Mouse (Mus musculus): ENCODE results near the gene Rpl13a. TPM values are rescaled to one million over a fixed set of nuclear protein-coding genes. Genes with fewer than 3 reads are reported as not detected.

The Rpl13a gene
- polyA plus RNA-seq, 1 experiment from 2014 or later: 1,026 TPM

- peaks cover 84% of the 10 kb centered on the region for H3K27me3 ChIP-seq
- no peaks in the 10 kb centered on the region for H3K36me3 ChIP-seq
- H3K9me3 ChIP-seq: peaks cover 12% of the 10 kb centered on the region; the same call in 1 of the 2 replicates
- peaks cover 30% of the 10 kb centered on the region for H3K4me1 ChIP-seq
- no peak overlapping the region for H3K27ac ChIP-seq (replicated peaks)
- 47% methylated on average over 11 of the region's 11 CpGs for WGBS
- no peak overlapping the region for H3K4me2 ChIP-seq (replicated peaks)
- ATAC-seq (ENCODE audit: low FRiP score, low read depth): no peak
- H3K9ac ChIP-seq (replicated peaks): no peak overlapping the region
- H3K4me3 ChIP-seq: no peak overlapping the region
Observed at GRCm38 (mm10) chr7:45165701-45166100, 37.1 kb upstream of the Rpl13a start.

DNA sequence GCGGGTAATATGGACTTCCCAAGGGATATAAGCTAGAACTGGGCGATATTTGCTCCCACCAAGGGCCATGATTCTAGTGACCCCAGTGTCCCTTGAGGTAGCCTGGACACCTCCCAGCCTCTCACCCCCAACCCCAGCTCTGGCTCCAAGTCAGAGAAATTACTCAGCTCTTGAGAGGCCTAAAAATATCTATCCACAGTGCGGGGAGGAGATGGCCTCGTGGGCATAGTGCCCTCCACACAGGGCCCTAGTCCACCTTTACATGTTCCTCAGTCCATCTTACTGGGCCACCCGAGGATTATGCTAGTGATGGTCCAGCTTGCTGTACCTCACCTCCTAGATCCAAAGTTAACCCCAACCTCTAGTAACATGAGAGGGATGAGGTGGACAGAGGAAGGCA, 36.3 kb upstream of the Rpl13a start:
- ATAC-seq (ENCODE audit: low FRiP score, low read depth): no peak
- no peak overlapping the region for H3K4me2 ChIP-seq (replicated peaks)
- WGBS: 66% methylated on average over 5 of the region's 5 CpGs

GRCm38 (mm10) chr7:45163735-45164490, 35.4 kb upstream of the Rpl13a start, which contains the start of gene Slc17a7:
Slc17a7 (plus strand) TSS chr7:45163949.
- peaks cover 30% of the 10 kb centered on the region for H3K4me1 ChIP-seq
- peak within 1 kb of the TSS; percentile 41 for H3K4me3 ChIP-seq
- H3K27me3 ChIP-seq: peaks cover 66% of the 10 kb centered on the region
- H3K9me3 ChIP-seq: no peaks in the 10 kb centered on the region
- WGBS: 1% methylated on average over 41 of the region's 41 CpGs
- ATAC-seq (ENCODE audit: low FRiP score, low read depth): no peak
- peak within 1 kb of the TSS; percentile 51; the same call in 1 of the 2 replicates for H3K9ac ChIP-seq (replicated peaks)
- peak within 1 kb of the TSS; percentile 61 for H3K4me2 ChIP-seq (replicated peaks)
- peaks cover 5% of the 10 kb centered on the region for H3K36me3 ChIP-seq
- H3K27ac ChIP-seq (replicated peaks): no peak within 1 kb of the TSS

More for the DNA sequence above, 36.3 kb upstream of the Rpl13a start:
- Histone ChIP-seq H3K4me1 (peaks cover 30% of the 10 kb centered on the region), H3K9ac (replicated peaks) (no peak overlapping the region), H3K9me3 (peaks cover 5% of the 10 kb centered on the region; the same call in 1 of the 2 replicates), H3K36me3 (no peaks in the 10 kb centered on the region), H3K27me3 (peaks cover 75% of the 10 kb centered on the region), H3K4me3 (no peak overlapping the region), H3K27ac (replicated peaks) (no peak overlapping the region)

DNA sequence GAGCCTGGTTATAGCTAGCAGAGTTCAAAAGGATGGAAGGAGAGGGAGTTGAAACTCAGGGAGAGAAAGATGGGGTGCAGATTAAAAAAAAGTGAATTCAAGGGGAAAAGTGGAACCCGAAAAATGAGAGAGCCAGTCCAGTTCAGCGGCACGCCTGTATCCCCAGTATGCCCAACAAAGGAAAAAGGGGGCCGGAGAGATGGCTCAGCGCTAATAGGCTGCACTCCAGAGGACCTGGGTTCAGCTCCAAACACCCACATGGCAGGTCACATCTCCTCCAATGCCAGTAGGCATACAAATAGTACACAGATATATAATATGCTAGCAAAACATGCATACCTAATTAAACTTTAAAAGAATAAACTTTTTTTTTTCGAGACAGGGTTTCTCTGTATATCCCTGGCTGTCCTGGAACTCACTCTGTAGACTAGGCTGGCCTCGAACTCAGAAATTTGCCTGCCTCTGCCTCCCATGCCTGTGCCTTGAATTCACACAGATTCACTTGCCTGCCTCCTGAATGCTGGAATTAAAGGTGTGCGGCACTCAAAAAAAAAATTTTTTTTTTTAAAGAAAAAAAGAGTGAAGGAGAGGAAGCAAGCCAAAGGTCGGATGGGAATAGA, 34.5 kb upstream of the Rpl13a start:
- Histone ChIP-seq H3K4me3 (no peak overlapping the region; the same call in 1 of the 2 replicates), H3K9ac (replicated peaks) (no peak overlapping the region), H3K9me3 (no peaks in the 10 kb centered on the region), H3K4me2 (replicated peaks) (no peak overlapping the region; the same call in 1 of the 2 replicates), H3K27me3 (peaks cover 58% of the 10 kb centered on the region), H3K4me1 (peaks cover 24% of the 10 kb centered on the region), H3K27ac (replicated peaks) (no peak overlapping the region), H3K36me3 (peaks cover 13% of the 10 kb centered on the region)
- ATAC-seq (ENCODE audit: low FRiP score, low read depth): no peak
- 74% methylated on average over 9 of the region's 9 CpGs for WGBS

DNA sequence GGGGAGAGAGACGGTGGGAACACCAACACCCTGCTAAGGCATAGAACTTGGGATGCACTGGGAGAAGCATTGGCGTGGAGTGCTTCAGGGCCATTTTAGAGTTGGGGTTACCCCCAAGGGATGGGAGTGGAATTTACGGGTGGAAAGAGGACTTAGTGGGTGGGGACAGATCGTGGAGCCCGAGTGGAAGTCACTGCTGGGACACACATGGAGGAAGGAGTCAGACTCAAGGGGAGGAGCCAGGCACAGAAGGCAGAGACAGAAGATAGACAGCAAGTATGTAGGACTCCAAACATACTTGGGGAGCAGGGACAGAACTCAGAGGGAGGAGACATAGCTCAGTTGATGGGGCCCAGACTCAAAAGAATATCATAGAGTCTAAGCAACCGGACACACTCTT, 34.0 kb upstream of the Rpl13a start:
- H3K4me1 ChIP-seq: peaks cover 20% of the 10 kb centered on the region
- no peak overlapping the region for H3K27ac ChIP-seq (replicated peaks)
- H3K36me3 ChIP-seq: peaks cover 17% of the 10 kb centered on the region
- H3K27me3 ChIP-seq: peaks cover 52% of the 10 kb centered on the region
- H3K4me2 ChIP-seq (replicated peaks): peak overlapping the region; percentile 62
- H3K9me3 ChIP-seq: no peaks in the 10 kb centered on the region
- H3K9ac ChIP-seq (replicated peaks): 0 out of 2 replicates have a peak overlapping the region, but pooled peaks have one; percentile 7
- 23% methylated on average over 6 of the region's 6 CpGs for WGBS
- no peak for ATAC-seq (ENCODE audit: low FRiP score, low read depth)
- H3K4me3 ChIP-seq: peak overlapping the region; percentile 34

- no peak overlapping the region for H3K27ac ChIP-seq (replicated peaks)
- H3K4me1 ChIP-seq: peaks cover 20% of the 10 kb centered on the region
- H3K36me3 ChIP-seq: peaks cover 17% of the 10 kb centered on the region
- WGBS: 5% methylated on average over 35 of the region's 35 CpGs
- ATAC-seq (ENCODE audit: low FRiP score, low read depth): peak; percentile 87
- peak overlapping the region; percentile 7; the same call in 1 of the 2 replicates for H3K9ac ChIP-seq (replicated peaks)
- H3K4me2 ChIP-seq (replicated peaks): peak overlapping the region; percentile 62
- H3K27me3 ChIP-seq: peaks cover 45% of the 10 kb centered on the region
- H3K9me3 ChIP-seq: no peaks in the 10 kb centered on the region
- peak overlapping the region; percentile 34 for H3K4me3 ChIP-seq
Observed at GRCm38 (mm10) chr7:45161612-45162473, 33.3 kb upstream of the Rpl13a start.

DNA sequence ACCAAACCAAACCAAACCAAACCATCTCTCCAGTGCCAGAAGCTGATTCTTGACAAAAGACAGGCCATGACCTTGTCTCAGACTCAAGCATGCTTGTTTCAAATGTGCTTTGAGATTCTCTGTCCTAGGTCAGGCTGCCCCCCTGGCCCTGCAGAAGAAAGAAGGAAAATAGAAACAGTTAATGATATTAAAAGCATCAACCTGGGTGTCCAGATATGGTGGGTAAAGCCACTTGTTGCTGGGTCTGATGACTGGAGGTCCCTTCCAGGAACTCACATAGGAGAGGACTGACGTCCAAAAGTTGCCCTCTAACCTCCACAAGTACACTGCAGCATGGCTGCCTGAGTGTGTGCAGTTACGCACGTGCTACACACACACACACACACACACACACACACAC, 32.3 kb upstream of the Rpl13a start:
- WGBS: 93% methylated on average over 3 of the region's 3 CpGs
- no peak overlapping the region for H3K9ac ChIP-seq (replicated peaks)
- peaks cover 17% of the 10 kb centered on the region for H3K36me3 ChIP-seq
- ATAC-seq (ENCODE audit: low FRiP score, low read depth): no peak
- no peak overlapping the region for H3K4me3 ChIP-seq
- peaks cover 20% of the 10 kb centered on the region for H3K4me1 ChIP-seq
- H3K27ac ChIP-seq (replicated peaks): no peak overlapping the region
- no peak overlapping the region for H3K4me2 ChIP-seq (replicated peaks)
- H3K9me3 ChIP-seq: no peaks in the 10 kb centered on the region
- peaks cover 36% of the 10 kb centered on the region for H3K27me3 ChIP-seq

- 97% methylated on average over 6 of the region's 6 CpGs for WGBS
- Histone ChIP-seq H3K4me1 (peaks cover 20% of the 10 kb centered on the region), H3K4me3 (no peak overlapping the region), H3K36me3 (peaks cover 17% of the 10 kb centered on the region), H3K4me2 (replicated peaks) (no peak overlapping the region), H3K27me3 (peaks cover 30% of the 10 kb centered on the region), H3K9me3 (no peaks in the 10 kb centered on the region), H3K27ac (replicated peaks) (no peak overlapping the region), H3K9ac (replicated peaks) (no peak overlapping the region)
- ATAC-seq (ENCODE audit: low FRiP score, low read depth): no peak
Observed at GRCm38 (mm10) chr7:45160316-45160800, 31.8 kb upstream of the Rpl13a start.

DNA sequence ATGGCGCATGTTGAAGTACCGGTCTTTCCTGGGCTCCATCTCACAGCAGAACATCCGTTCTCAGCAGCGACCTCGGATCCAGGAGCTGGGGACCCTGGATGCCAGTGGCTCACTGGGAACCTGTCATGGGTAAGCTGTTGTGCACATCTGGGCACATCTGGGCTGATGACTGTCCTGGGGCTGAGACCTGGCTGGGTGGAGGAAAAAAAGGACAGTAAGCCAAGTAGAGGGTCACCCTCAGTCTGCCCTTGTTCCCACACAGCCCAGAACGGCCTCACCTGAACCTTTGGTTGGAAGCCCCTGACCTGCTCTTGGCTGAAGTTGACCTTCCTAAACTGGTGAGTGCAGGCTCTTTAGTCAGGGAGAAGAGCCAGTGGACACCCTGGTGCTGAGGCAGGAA, 30.4 kb upstream of the Rpl13a start:
- Histone ChIP-seq H3K4me3 (no peak overlapping the region), H3K9ac (replicated peaks) (no peak overlapping the region), H3K4me1 (peaks cover 22% of the 10 kb centered on the region), H3K9me3 (no peaks in the 10 kb centered on the region), H3K4me2 (replicated peaks) (no peak overlapping the region), H3K27me3 (peaks cover 17% of the 10 kb centered on the region), H3K27ac (replicated peaks) (no peak overlapping the region), H3K36me3 (peaks cover 17% of the 10 kb centered on the region)
- WGBS: 92% methylated on average over 6 of the region's 6 CpGs
- ATAC-seq (ENCODE audit: low FRiP score, low read depth): no peak

GRCm38 (mm10) chr7:45157459-45157858, 28.9 kb upstream of the Rpl13a start:
- Histone ChIP-seq H3K36me3 (peaks cover 17% of the 10 kb centered on the region), H3K4me2 (replicated peaks) (no peak overlapping the region), H3K4me3 (no peak overlapping the region), H3K9ac (replicated peaks) (no peak overlapping the region; the same call in 1 of the 2 replicates), H3K4me1 (peaks cover 21% of the 10 kb centered on the region), H3K27me3 (peaks cover 1% of the 10 kb centered on the region), H3K9me3 (no peaks in the 10 kb centered on the region), H3K27ac (replicated peaks) (no peak overlapping the region)
- ATAC-seq (ENCODE audit: low FRiP score, low read depth): no peak
- WGBS: 88% methylated on average over 14 of the region's 14 CpGs

GRCm38 (mm10) chr7:45156206-45156605, 27.6 kb upstream of the Rpl13a start:
- Histone ChIP-seq H3K4me3 (no peak overlapping the region), H3K4me2 (replicated peaks) (no peak overlapping the region), H3K27ac (replicated peaks) (no peak overlapping the region), H3K27me3 (no peaks in the 10 kb centered on the region), H3K36me3 (peaks cover 17% of the 10 kb centered on the region), H3K4me1 (peaks cover 13% of the 10 kb centered on the region), H3K9ac (replicated peaks) (0 out of 2 replicates have a peak overlapping the region, but pooled peaks have one; percentile 17), H3K9me3 (no peaks in the 10 kb centered on the region)
- 96% methylated on average over 15 of the region's 15 CpGs for WGBS
- ATAC-seq (ENCODE audit: low FRiP score, low read depth): no peak

Data from midbrain, embryonic 12.5 days (tissue).